Mouse (Mus musculus) olfactory bulb, adult 2 months (tissue): ENCODE results near the gene Sox18.

ENCODE experiments used
- CTCF ChIP-seq: fragments of 200-500 bp; IDR thresholded peaks from 2 replicates; pipeline ENCODE4 v1.5.1; 2012; ENCODE audit warnings: low read depth, mild to moderate bottlenecking, low read length, moderate library complexity; ENCODE audit not compliant: insufficient read depth
- POLR2A ChIP-seq: fragments of 200-500 bp; IDR thresholded peaks from 2 replicates; pipeline ENCODE4 v1.6.1; 2012; ENCODE audit warnings: mild to moderate bottlenecking, low read depth, low read length, moderate library complexity; ENCODE audit not compliant: insufficient read depth

DNA sequence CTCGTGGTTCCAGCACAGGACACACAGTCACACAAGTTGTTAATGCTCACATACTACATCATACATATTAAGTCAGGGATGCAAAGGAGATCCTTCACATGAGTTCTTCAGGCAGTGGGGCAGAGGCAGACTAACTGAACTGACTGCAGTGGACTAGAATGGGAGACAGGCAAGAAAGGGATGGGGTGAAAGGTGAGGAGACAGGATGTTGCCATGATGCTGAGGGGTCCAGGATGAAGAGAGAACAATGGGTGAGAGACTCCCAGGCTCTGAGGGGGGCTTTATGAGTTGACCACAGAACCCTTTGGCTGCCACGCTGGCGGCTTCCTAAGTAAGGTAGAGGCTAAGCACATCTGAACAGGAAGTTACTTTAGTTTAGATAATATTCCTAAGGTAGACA lies 23.1 kb upstream of the Sox18 start:
- TF ChIP-seq CTCF (no peak), POLR2A (no peak)
